Mouse (Mus musculus) kidney, adult 11 months (tissue): Measurements from ENCODE around the gene Hopx.

ENCODE experiments used
- DNase-seq: peaks from one replicate; pipeline ENCODE4 v3.0.0; 2022

Gene Hopx

GRCm38 (mm10) chr5:77114817-77115731, at the start of gene Hopx:
Gene Hopx, minus strand, starts transcription at chr5:77115121.
- DNase-seq: peak; percentile 68

- no peak for DNase-seq
Observed at GRCm38 (mm10) chr5:77163597-77163996, 48.7 kb upstream of the Hopx start.

- no peak for DNase-seq
Observed at GRCm38 (mm10) chr5:77162566-77162965, 47.6 kb upstream of the Hopx start.

GRCm38 (mm10) chr5:77157777-77158540, 43.0 kb upstream of the Hopx start:
- no peak for DNase-seq

- DNase-seq: no peak
Observed at GRCm38 (mm10) chr5:77156938-77157337, 42.0 kb upstream of the Hopx start.

GRCm38 (mm10) chr5:77155526-77155925, 40.6 kb upstream of the Hopx start:
- DNase-seq: no peak

GRCm38 (mm10) chr5:77154812-77155211, 39.9 kb upstream of the Hopx start:
- no peak for DNase-seq

GRCm38 (mm10) chr5:77151738-77152137, 36.8 kb upstream of the Hopx start:
- no peak for DNase-seq

- no peak for DNase-seq
Observed at GRCm38 (mm10) chr5:77151075-77151474, 36.2 kb upstream of the Hopx start.

GRCm38 (mm10) chr5:77148021-77148621, 33.2 kb upstream of the Hopx start:
- no peak for DNase-seq

GRCm38 (mm10) chr5:77146459-77147170, 31.7 kb upstream of the Hopx start:
- DNase-seq: no peak

- no peak for DNase-seq
Observed at GRCm38 (mm10) chr5:77144647-77145046, 29.7 kb upstream of the Hopx start.

GRCm38 (mm10) chr5:77143076-77143475, 28.2 kb upstream of the Hopx start:
- no peak for DNase-seq

- no peak for DNase-seq
Observed at GRCm38 (mm10) chr5:77141336-77141735, 26.4 kb upstream of the Hopx start.

- no peak for DNase-seq
Observed at GRCm38 (mm10) chr5:77140861-77141260, 25.9 kb upstream of the Hopx start.

GRCm38 (mm10) chr5:77140108-77140507, 25.2 kb upstream of the Hopx start:
- no peak for DNase-seq

- DNase-seq: peak; percentile 27
Observed at GRCm38 (mm10) chr5:77137701-77138265, 22.9 kb upstream of the Hopx start.

GRCm38 (mm10) chr5:77136684-77137224, 21.8 kb upstream of the Hopx start:
- DNase-seq: peak; percentile 26

- no peak for DNase-seq
Observed at GRCm38 (mm10) chr5:77134961-77135360, 20.0 kb upstream of the Hopx start.

GRCm38 (mm10) chr5:77134465-77134864, 19.5 kb upstream of the Hopx start:
- DNase-seq: no peak

GRCm38 (mm10) chr5:77133960-77134359, 19.0 kb upstream of the Hopx start:
- no peak for DNase-seq

GRCm38 (mm10) chr5:77132457-77133135, 17.7 kb upstream of the Hopx start:
- DNase-seq: peak; percentile 61
